Mouse (Mus musculus) embryonic facial prominence, embryonic 11.5 days (tissue): Measurements from ENCODE around the gene Syvn1. TPM values are rescaled to one million over a fixed set of nuclear protein-coding genes. Genes with fewer than 3 reads are reported as not detected.
"Not testable (repeated sequence)": the region's sequence is repeated elsewhere in the genome, so short reads cannot be mapped to it uniquely, and the experiment has no call there.

Experiments used
- ATAC-seq: fragments of 200-750 bp; cut with Nextera tagmentation; replicated peaks from 2 replicates; pipeline ENCODE4 v1.8.0; 2017; ENCODE audit warnings: low read depth; ENCODE audit not compliant: insufficient number of reproducible peaks, low FRiP score, low TSS enrichment
- DNase-seq: peaks from one replicate; pipeline ENCODE4 v3.0.0-alpha.2; 2015; ENCODE audit warnings: low spot score
- H3K27ac ChIP-seq: fragments of 300-500 bp; sonication (generic); replicated peaks from 2 replicates; pipeline ENCODE4 v1.5.1; 2014; ENCODE audit warnings: mild to moderate bottlenecking, low read depth, low read length, control low read depth
- H3K27me3 ChIP-seq: fragments of 300-500 bp; sonication (generic); 2 replicates; pipeline ENCODE4 v1.6.1; 2014; ENCODE audit warnings: mild to moderate bottlenecking, low read length, moderate library complexity, mixed read lengths; ENCODE audit not compliant: control insufficient read depth, insufficient read depth
- H3K36me3 ChIP-seq: fragments of 300-500 bp; sonication (generic); replicated peaks from 2 replicates; pipeline ENCODE4 v1.6.1; 2014; ENCODE audit warnings: low read depth, mild to moderate bottlenecking, low read length, moderate library complexity, mixed read lengths; ENCODE audit not compliant: control insufficient read depth, insufficient read depth
- H3K4me1 ChIP-seq: fragments of 300-500 bp; sonication (generic); 2 replicates; pipeline ENCODE4 v1.6.1; 2014; ENCODE audit warnings: low read length, mixed read lengths; ENCODE audit not compliant: control insufficient read depth, insufficient read depth
- H3K4me2 ChIP-seq: fragments of 300-500 bp; sonication (generic); 2 replicates; pipeline ENCODE4 v1.6.1; 2014; ENCODE audit warnings: low read depth, mild to moderate bottlenecking, control low read depth, low read length, moderate library complexity
- H3K4me3 ChIP-seq: fragments of 300-500 bp; sonication (generic); 2 replicates; pipeline ENCODE4 v1.5.1; 2014; ENCODE audit warnings: low read depth, low read length, control low read depth
- H3K9ac ChIP-seq: fragments of 300-500 bp; sonication (generic); replicated peaks from 2 replicates; pipeline ENCODE4 v1.6.1; 2014; ENCODE audit warnings: mild to moderate bottlenecking, control low read depth, low read length
- H3K9me3 ChIP-seq: fragments of 300-500 bp; sonication (generic); replicated peaks from 2 replicates; pipeline ENCODE4 v1.6.1; 2016; ENCODE audit warnings: mild to moderate bottlenecking, low read length, inconsistent platforms, mixed read lengths; ENCODE audit not compliant: control insufficient read depth
- WGBS: fragments of 180-500 bp; shearing (Covaris S2); extraction: QIAGEN DNeasy Blood & Tissue Kit; methylation state at CpG from one replicate; pipeline ENCODE4 v1.1.7; 2014; 5-methylcytosine and 5-hydroxymethylcytosine counted together
- polyA plus RNA-seq: library from polyadenylated mRNA; unstranded; fragments of >200 nt; fragmentation: Nextera tagmentation; extraction: Ambion mirVana; gene quantifications from 2 replicates; pipeline ENCODE4 v1.2.1, GENCODE M21; 2014

The Syvn1 gene
- polyA plus RNA-seq, 1 experiment from 2014 or later = 18.8 TPM

DNA sequence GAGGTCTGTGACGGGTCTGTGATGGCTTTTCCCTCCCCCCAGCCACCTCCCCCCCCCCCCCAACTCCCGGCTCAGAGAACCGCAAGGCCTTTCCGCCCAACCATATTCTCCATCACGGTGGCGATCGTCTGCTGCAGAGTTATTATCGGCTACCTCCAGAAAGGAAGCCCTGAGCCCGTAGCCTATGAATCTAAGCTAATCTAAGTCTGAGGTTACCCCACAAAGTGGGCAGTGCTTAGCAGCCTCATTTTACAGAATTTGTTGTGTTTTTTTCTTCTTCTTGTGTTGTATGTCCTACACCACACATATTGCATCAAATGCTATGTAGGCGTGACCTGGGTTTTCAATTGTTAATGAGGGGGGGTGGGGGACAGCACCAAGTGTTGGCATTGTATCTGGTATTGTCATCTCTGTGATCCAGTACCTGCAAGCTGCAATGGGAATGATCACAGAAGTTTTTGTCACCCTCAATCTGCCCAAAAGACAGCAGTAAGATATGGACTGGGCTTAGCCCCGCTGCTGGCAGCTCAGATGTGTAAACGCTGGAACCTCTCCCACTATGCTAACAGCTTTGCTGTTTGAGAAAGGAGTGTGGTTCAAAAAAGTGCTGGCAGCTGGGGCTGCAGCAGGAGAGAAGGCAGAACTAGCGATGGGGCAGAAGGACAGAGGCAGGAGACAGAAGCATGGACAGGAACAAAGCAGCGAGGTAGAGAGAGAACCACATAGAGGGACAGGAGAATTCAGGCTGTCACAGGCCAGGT is 15.7 kb upstream of the Syvn1 start:
- H3K4me3 ChIP-seq = no peak overlapping the region
- no peak for ATAC-seq
- 70% methylated on average over 14 of the region's 14 CpGs for WGBS
- H3K9ac ChIP-seq = no peak overlapping the region
- no peak for DNase-seq
- no peak overlapping the region for H3K4me2 ChIP-seq
- no peaks in the 10 kb centered on the region for H3K27me3 ChIP-seq
- H3K27ac ChIP-seq = no peak overlapping the region
- H3K9me3 ChIP-seq = no peaks in the 10 kb centered on the region
- H3K4me1 ChIP-seq = no peaks in the 10 kb centered on the region
- no peaks in the 10 kb centered on the region for H3K36me3 ChIP-seq

DNA sequence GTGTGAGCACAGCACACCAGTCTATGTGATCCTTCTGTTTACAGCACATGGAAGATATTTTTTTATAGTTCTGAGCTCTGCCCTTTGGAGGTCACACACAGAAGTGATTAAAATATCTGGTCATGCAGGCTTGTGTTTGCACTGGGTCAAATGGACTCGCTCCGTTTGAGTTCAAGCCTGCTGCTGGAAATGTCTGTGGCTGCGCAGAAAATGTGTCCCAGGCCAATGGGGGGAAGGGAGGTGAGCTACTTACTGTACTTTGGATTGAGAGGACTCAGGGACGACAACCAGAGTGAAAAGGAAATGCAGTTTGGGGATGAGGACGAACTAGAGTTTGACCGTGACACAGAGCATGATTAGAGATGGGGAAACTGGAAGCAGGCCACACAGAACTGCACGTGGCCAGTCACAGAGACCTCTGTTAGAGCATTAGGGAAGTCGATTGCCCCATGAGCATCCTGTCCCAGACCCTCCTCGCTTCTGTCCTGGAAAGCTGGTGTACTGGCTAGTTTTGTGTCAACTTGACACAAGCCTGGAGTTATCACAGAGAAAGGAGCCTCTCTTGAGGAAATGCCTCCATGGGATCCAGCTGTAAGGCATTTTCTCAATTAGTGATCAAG is 10.3 kb upstream of the Syvn1 start:
- Histone ChIP-seq H3K9me3 (no peaks in the 10 kb centered on the region), H3K9ac (no peak overlapping the region), H3K4me1 (no peaks in the 10 kb centered on the region), H3K36me3 (no peaks in the 10 kb centered on the region), H3K4me3 (no peak overlapping the region), H3K27ac (no peak overlapping the region), H3K27me3 (no peaks in the 10 kb centered on the region), H3K4me2 (no peak overlapping the region)
- ATAC-seq (no peak), DNase-seq (no peak)
- 75% methylated on average over 9 of the region's 9 CpGs for WGBS

DNA sequence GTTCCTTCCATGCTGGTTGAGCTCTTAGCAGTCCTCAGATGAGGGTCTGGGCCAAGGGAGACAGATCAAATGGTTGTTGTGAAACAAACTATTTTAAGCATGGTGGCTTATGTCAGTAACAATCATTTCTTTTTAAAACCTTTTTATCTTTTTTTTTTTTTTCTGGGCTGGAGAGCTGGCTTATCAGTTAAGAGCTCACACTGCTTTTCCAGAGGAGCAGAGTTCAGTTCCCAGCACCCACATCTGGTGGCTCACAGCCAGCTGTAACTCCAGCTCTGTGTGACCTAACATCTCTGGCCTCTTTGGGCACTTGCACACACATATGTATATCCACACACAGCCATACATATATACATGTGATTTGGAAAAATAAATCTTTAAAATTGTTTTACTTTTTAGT is 8.7 kb upstream of the Syvn1 start:
- Histone ChIP-seq H3K27me3 (no peaks in the 10 kb centered on the region), H3K4me1 (no peaks in the 10 kb centered on the region), H3K9ac (no peak overlapping the region), H3K4me3 (no peak overlapping the region), H3K27ac (no peak overlapping the region), H3K4me2 (no peak overlapping the region), H3K9me3 (no peaks in the 10 kb centered on the region), H3K36me3 (no peaks in the 10 kb centered on the region)
- DNase-seq (no peak), ATAC-seq (no peak)

DNA sequence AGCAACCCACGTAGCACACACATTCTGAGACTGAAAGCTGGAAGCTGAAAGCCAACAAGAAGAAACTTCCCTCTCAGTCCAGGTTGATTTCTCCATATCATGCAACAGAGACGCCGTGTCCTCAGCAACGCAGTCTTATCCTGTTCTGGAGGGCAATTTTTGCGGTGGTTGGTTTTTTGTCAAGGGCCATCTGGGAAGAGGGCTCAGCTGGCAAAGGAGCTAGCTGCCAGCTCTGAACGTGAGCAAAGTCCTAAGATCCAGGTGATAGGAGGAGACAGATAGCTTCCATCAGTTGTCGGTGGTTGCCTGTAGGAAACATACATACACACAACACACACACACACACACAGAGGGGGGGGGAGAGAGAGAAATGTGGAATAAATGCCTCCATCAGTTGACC is 8.1 kb upstream of the Syvn1 start:
- H3K4me2 ChIP-seq = no peak overlapping the region

GRCm38 (mm10) chr19:6040002-6040401 is 6.4 kb upstream of the Syvn1 start:
- DNase-seq = no peak
- ATAC-seq = no peak
- H3K27me3 ChIP-seq = no peaks in the 10 kb centered on the region
- no peak overlapping the region for H3K9ac ChIP-seq
- no peak overlapping the region for H3K4me3 ChIP-seq
- H3K36me3 ChIP-seq = no peaks in the 10 kb centered on the region
- H3K4me2 ChIP-seq = no peak overlapping the region
- no peak overlapping the region for H3K27ac ChIP-seq
- no peaks in the 10 kb centered on the region for H3K4me1 ChIP-seq
- H3K9me3 ChIP-seq = no peaks in the 10 kb centered on the region

More for the DNA sequence above, 8.1 kb upstream of the Syvn1 start:
- H3K36me3 ChIP-seq = no peaks in the 10 kb centered on the region
- no peak overlapping the region for H3K9ac ChIP-seq
- no peak overlapping the region for H3K27ac ChIP-seq
- no peaks in the 10 kb centered on the region for H3K4me1 ChIP-seq
- 85% methylated on average over 7 of the region's 7 CpGs for WGBS
- DNase-seq = no peak
- no peaks in the 10 kb centered on the region for H3K27me3 ChIP-seq
- H3K9me3 ChIP-seq = no peaks in the 10 kb centered on the region
- no peak overlapping the region for H3K4me3 ChIP-seq
- ATAC-seq = no peak

DNA sequence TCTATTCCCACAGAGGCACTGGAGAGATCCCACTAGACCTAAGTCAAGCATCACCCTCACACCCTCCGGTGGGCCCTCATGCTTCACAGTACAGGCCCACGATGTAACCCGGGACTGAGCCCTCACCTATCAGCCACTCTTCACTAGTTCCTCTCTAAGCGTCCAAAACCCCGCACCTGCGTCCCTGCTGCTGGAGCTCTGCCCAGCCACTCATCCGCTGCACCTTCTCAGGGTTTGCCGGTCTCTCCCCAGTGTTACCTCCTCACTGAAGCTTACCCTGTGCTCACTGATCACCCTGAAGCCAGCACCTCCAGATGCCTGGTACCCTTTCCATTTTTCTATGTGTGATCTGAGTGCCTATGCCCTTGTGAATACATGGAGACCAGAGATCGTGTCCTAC is 4.1 kb upstream of the Syvn1 start:
- Histone ChIP-seq H3K4me2 (no peak overlapping the region), H3K4me3 (no peak overlapping the region), H3K4me1 (no peaks in the 10 kb centered on the region), H3K36me3 (no peaks in the 10 kb centered on the region), H3K27ac (no peak overlapping the region), H3K27me3 (no peaks in the 10 kb centered on the region), H3K9ac (no peak overlapping the region), H3K9me3 (no peaks in the 10 kb centered on the region)
- ATAC-seq = no peak
- WGBS = 83% methylated on average over 9 of the region's 9 CpGs
- no peak for DNase-seq

DNA sequence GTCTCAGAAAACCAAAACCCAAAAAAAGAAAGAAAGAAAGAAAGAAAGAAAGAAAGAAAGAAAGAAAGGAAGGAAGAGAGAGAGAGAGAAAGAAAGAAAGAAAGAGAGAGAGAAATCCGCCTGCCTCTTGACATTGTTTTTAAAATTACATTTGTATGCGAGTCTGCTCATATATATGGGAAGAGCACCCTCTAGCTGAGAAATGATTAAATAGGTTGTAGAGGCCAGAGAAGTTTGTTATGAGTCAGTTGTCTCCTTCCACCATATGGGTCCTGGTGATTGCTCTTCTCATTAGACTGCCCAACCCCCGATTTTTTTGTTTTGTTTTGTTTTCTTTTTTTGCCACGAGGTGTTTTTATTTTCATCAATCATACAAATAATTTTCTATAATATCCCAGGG is 2.3 kb upstream of the Syvn1 start:
- not testable (repeated sequence) for ATAC-seq, H3K27me3 ChIP-seq, H3K9ac ChIP-seq, H3K4me2 ChIP-seq, H3K9me3 ChIP-seq, H3K4me3 ChIP-seq, H3K36me3 ChIP-seq, H3K4me1 ChIP-seq, H3K27ac ChIP-seq
- WGBS = 71% methylated on average over 4 of the region's 4 CpGs
- DNase-seq = peak; percentile 47
